Mouse (Mus musculus) Patski (cell line): Measurements from ENCODE around the gene Sorbs2. TPM values are rescaled to one million over a fixed set of nuclear protein-coding genes. Genes with fewer than 3 reads are reported as not detected.
"Not testable (repeated sequence)": the region's sequence is repeated elsewhere in the genome, so short reads cannot be mapped to it uniquely, and the experiment has no call there.

Experiments used
- ATAC-seq: fragments of 100-300 bp; one replicate; pipeline ENCODE4 v1.8.0; 2021
- CTCF ChIA-PET: fragments of 350-600 bp; sonication (Branson Sonifier 250); formaldehyde crosslinking; loops from one replicate; lab custom pipeline; 2022; ENCODE audit warnings: inconsistent platforms; lab: Charles Lee
- POLR2A ChIA-PET: fragments of 350-600 bp; sonication (Branson Sonifier 250); formaldehyde crosslinking; loops from one replicate; lab custom pipeline; 2022; ENCODE audit warnings: antibody characterized with exemption, inconsistent platforms; lab: Charles Lee
- DNase-seq: peaks from one replicate; pipeline ENCODE4 v3.0.0-alpha.2; 2011; ENCODE audit warnings: low read depth, low spot score
- H3K27me3 ChIP-seq: fragments of 371-371 bp; one replicate; pipeline ENCODE4 v1.5.1; 2021
- CTCF ChIP-seq: fragments of 100-300 bp; IDR thresholded peaks from one replicate; pipeline ENCODE4 v1.5.1; 2021
- in situ Hi-C: fragments of 300-500 bp; cut with MboI; formaldehyde crosslinking; loops from 3 replicates; pipeline ENCODE4 v1.11.1; 2018; ENCODE audit warnings: low pct_unique_long_range_greater_than_20kb, mixed read lengths
- polyA plus RNA-seq: library from polyadenylated mRNA; unstranded; gene quantifications from one replicate; pipeline ENCODE4 v1.2.3, GENCODE M21; 2021

Sorbs2 gene
- polyA plus RNA-seq, 1 experiment from 2014 or later: 17.3 TPM

GRCm38 (mm10) chr8:45829985-45830548, 322.5 kb downstream of the Sorbs2 start:
- CTCF ChIA-PET: interaction anchor here (1.2 kb wide), 2 partner anchors 9 to 15 kb away, joined by 3 to 4 read pairs; no protein-coding TSS in a partner anchor
- ATAC-seq (no peak), DNase-seq (no peak)
- no peak for TF ChIP-seq CTCF
- no peaks in the 10 kb centered on the region for H3K27me3 ChIP-seq
- POLR2A ChIA-PET: interaction anchor here (1.1 kb wide), 1 partner anchor 9 kb away, joined by 3 read pairs; no protein-coding TSS in a partner anchor
- in situ Hi-C loops: no loop called here

- no peak for TF ChIP-seq CTCF
- H3K27me3 ChIP-seq: no peaks in the 10 kb centered on the region
- POLR2A ChIA-PET: no interaction called here
- in situ Hi-C loops: no loop called here
- CTCF ChIA-PET: interaction anchor here (1.1 kb wide), 1 partner anchor 101 kb away, joined by 3 read pairs; the partner anchor contains the start of gene Ccdc110
- no peak for DNase-seq
- no peak for ATAC-seq
Observed at GRCm38 (mm10) chr8:45833896-45834295, 326.3 kb downstream of the Sorbs2 start.

GRCm38 (mm10) chr8:45843306-45843705, 335.7 kb downstream of the Sorbs2 start:
- CTCF ChIA-PET: no interaction called here
- TF ChIP-seq CTCF: no peak
- ATAC-seq: no peak
- in situ Hi-C loops: no loop called here
- no peak for DNase-seq
- peaks cover 9% of the 10 kb centered on the region for H3K27me3 ChIP-seq
- POLR2A ChIA-PET: no interaction called here

GRCm38 (mm10) chr8:45844097-45844885, 336.7 kb downstream of the Sorbs2 start:
- ATAC-seq: no peak
- H3K27me3 ChIP-seq: peaks cover 9% of the 10 kb centered on the region

GRCm38 (mm10) chr8:45844911-45845481, 337.4 kb downstream of the Sorbs2 start:
- ChIA-PET POLR2A (no interaction called here), CTCF (interaction anchor here (1.7 kb wide), 1 partner anchor 13 kb away, joined by 3 read pairs; no protein-coding TSS in a partner anchor)
- in situ Hi-C loops: no loop called here
- ATAC-seq (no peak), DNase-seq (no peak)
- peaks cover 6% of the 10 kb centered on the region for H3K27me3 ChIP-seq
- TF ChIP-seq CTCF: no peak

More at GRCm38 (mm10) chr8:45844097-45844885, 336.7 kb downstream of the Sorbs2 start:
- in situ Hi-C loops: no loop called here
- TF ChIP-seq CTCF: no peak
- ChIA-PET CTCF (no interaction called here), POLR2A (no interaction called here)
- no peak for DNase-seq

- in situ Hi-C loops: no loop called here
- no peak for ATAC-seq
- ChIA-PET POLR2A (no interaction called here), CTCF (interaction anchor here (1.0 to 1.7 kb wide), 3 partner anchors 14 to 88 kb away, joined by 3 read pairs; partner anchors contain the start of gene Ccdc110)
- H3K27me3 ChIP-seq: peaks cover 3% of the 10 kb centered on the region
- DNase-seq: no peak
- no peak for TF ChIP-seq CTCF
Observed at GRCm38 (mm10) chr8:45845906-45846305, 338.3 kb downstream of the Sorbs2 start.

GRCm38 (mm10) chr8:45855118-45855517, 347.5 kb downstream of the Sorbs2 start:
- in situ Hi-C loops: no loop called here
- ATAC-seq (no peak), DNase-seq (no peak)
- peaks cover 10% of the 10 kb centered on the region for H3K27me3 ChIP-seq
- CTCF ChIA-PET: no interaction called here
- POLR2A ChIA-PET: no interaction called here
- no peak for TF ChIP-seq CTCF

- ChIA-PET CTCF (no interaction called here), POLR2A (no interaction called here)
- no peak for TF ChIP-seq CTCF
- ATAC-seq: no peak
- H3K27me3 ChIP-seq: no peaks in the 10 kb centered on the region
- DNase-seq: no peak
- in situ Hi-C loops: no loop called here
Observed at GRCm38 (mm10) chr8:45857734-45858133, 350.1 kb downstream of the Sorbs2 start.

GRCm38 (mm10) chr8:45858391-45858790, 350.8 kb downstream of the Sorbs2 start:
- ChIA-PET POLR2A (no interaction called here), CTCF (no interaction called here)
- in situ Hi-C loops: no loop called here
- TF ChIP-seq CTCF: no peak
- ATAC-seq: no peak
- no peaks in the 10 kb centered on the region for H3K27me3 ChIP-seq
- no peak for DNase-seq

GRCm38 (mm10) chr8:45871587-45871986, 364.0 kb downstream of the Sorbs2 start:
- ATAC-seq, CTCF ChIA-PET, H3K27me3 ChIP-seq, POLR2A ChIA-PET, DNase-seq, in situ Hi-C loops: not testable (repeated sequence)

- no peak for DNase-seq
- no peak for TF ChIP-seq CTCF
- no peaks in the 10 kb centered on the region for H3K27me3 ChIP-seq
- in situ Hi-C loops: no loop called here
- ChIA-PET POLR2A (no interaction called here), CTCF (no interaction called here)
- ATAC-seq: no peak
Observed at GRCm38 (mm10) chr8:45872077-45872476, 364.5 kb downstream of the Sorbs2 start.
